Mouse (Mus musculus): Measurements from ENCODE around the gene Slamf6. TPM values are rescaled to one million over a fixed set of nuclear protein-coding genes. Genes with fewer than 3 reads are reported as not detected.

The Slamf6 gene
- polyA plus RNA-seq, 1 experiment from 2014 or later, result not detected

- WGBS, result 46% methylated on average over 11 of the region's 11 CpGs
- H3K4me2 ChIP-seq (ENCODE audit: low read depth, low read length), result no peak overlapping the region
- no peaks in the 10 kb centered on the region for H3K27me3 ChIP-seq (ENCODE audit: control insufficient read depth, insufficient read depth, low read length)
- H3K9me3 ChIP-seq (ENCODE audit: control insufficient read depth, low read length), result no peaks in the 10 kb centered on the region
- H3K27ac ChIP-seq (ENCODE audit: low read depth, low read length), result no peak overlapping the region
- no peaks in the 10 kb centered on the region for H3K36me3 ChIP-seq (ENCODE audit: control insufficient read depth, insufficient read depth, low read length)
- H3K9ac ChIP-seq (replicated peaks; ENCODE audit: low read depth, low read length), result no peak overlapping the region
- no peak overlapping the region for H3K4me3 ChIP-seq (ENCODE audit: low read depth, low read length)
- H3K4me1 ChIP-seq (ENCODE audit: control insufficient read depth, insufficient read depth, low read length), result no peaks in the 10 kb centered on the region
- peak; percentile 44; the same call in 1 of the 2 replicates for ATAC-seq (ENCODE audit: low read depth)
These were observed 31.0 kb downstream of the Slamf6 start for GRCm38 (mm10) chr1:171948161-171948945.

- H3K9me3 ChIP-seq (ENCODE audit: control insufficient read depth, low read length), result no peaks in the 10 kb centered on the region
- H3K4me2 ChIP-seq (ENCODE audit: low read depth, low read length), result no peak overlapping the region
- no peak for ATAC-seq (ENCODE audit: low read depth)
- no peak overlapping the region for H3K4me3 ChIP-seq (ENCODE audit: low read depth, low read length)
- 76% methylated on average over 6 of the region's 6 CpGs for WGBS
- no peak overlapping the region for H3K9ac ChIP-seq (replicated peaks; ENCODE audit: low read depth, low read length)
- H3K27ac ChIP-seq (ENCODE audit: low read depth, low read length), result no peak overlapping the region
- H3K36me3 ChIP-seq (ENCODE audit: control insufficient read depth, insufficient read depth, low read length), result no peaks in the 10 kb centered on the region
- no peaks in the 10 kb centered on the region for H3K4me1 ChIP-seq (ENCODE audit: control insufficient read depth, insufficient read depth, low read length)
- no peaks in the 10 kb centered on the region for H3K27me3 ChIP-seq (ENCODE audit: control insufficient read depth, insufficient read depth, low read length)
These were observed 31.7 kb downstream of the Slamf6 start for GRCm38 (mm10) chr1:171948946-171949508.

DNA sequence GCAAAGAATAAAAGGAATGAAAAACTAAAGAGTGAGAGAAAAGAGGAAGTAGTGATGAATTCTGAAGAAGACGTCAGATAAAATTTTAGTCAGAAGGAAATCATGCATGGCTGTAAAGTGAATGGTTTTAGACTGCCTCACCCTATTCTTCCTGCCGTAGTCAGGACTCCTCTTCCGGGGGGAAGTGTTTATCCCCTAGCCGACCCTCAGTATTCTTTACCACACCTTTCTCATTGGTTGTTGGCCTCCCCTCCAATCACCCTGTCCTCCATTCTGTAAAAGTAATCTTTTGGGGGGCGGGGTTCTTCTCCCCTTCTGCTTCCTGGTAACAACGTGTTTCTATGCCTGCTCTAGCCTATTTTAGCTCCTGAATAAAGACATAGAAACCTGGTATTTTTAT, 37.8 kb downstream of the Slamf6 start:
- Histone ChIP-seq H3K27me3 (ENCODE audit: control insufficient read depth, insufficient read depth, low read length) (no peaks in the 10 kb centered on the region), H3K27ac (ENCODE audit: low read depth, low read length) (no peak overlapping the region), H3K4me1 (ENCODE audit: control insufficient read depth, insufficient read depth, low read length) (no peaks in the 10 kb centered on the region), H3K4me2 (ENCODE audit: low read depth, low read length) (no peak overlapping the region), H3K36me3 (ENCODE audit: control insufficient read depth, insufficient read depth, low read length) (no peaks in the 10 kb centered on the region), H3K4me3 (ENCODE audit: low read depth, low read length) (no peak overlapping the region), H3K9ac (replicated peaks; ENCODE audit: low read depth, low read length) (no peak overlapping the region), H3K9me3 (ENCODE audit: control insufficient read depth, low read length) (no peaks in the 10 kb centered on the region)
- WGBS, result 71% methylated on average over 6 of the region's 6 CpGs
- ATAC-seq (ENCODE audit: low read depth), result no peak

DNA sequence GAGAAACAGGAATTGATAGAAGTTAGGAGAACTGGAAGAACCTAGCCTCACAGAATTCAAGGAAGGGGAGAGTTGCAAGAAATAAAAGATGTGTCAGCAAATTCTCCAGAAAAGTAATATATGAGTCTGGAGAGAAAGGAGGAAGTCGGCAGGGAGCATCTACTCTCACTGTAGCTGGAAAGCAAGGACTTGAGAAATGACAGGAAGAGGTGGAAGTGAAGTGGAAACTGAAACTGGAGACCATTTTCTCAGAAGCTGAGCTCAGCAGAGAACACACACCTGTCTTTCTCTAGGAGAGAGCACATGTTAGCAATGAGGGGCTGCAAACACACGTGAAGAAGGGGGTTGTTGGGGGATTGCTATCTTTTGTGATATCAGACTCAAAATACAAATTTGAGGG, 40.1 kb downstream of the Slamf6 start:
- Histone ChIP-seq H3K9ac (replicated peaks; ENCODE audit: low read depth, low read length) (no peak overlapping the region), H3K9me3 (ENCODE audit: control insufficient read depth, low read length) (no peaks in the 10 kb centered on the region), H3K36me3 (ENCODE audit: control insufficient read depth, insufficient read depth, low read length) (no peaks in the 10 kb centered on the region), H3K27me3 (ENCODE audit: control insufficient read depth, insufficient read depth, low read length) (no peaks in the 10 kb centered on the region), H3K27ac (ENCODE audit: low read depth, low read length) (no peak overlapping the region), H3K4me2 (ENCODE audit: low read depth, low read length) (no peak overlapping the region), H3K4me1 (ENCODE audit: control insufficient read depth, insufficient read depth, low read length) (no peaks in the 10 kb centered on the region), H3K4me3 (ENCODE audit: low read depth, low read length) (no peak overlapping the region)
- WGBS, result 76% methylated on average over 2 of the region's 2 CpGs
- ATAC-seq (ENCODE audit: low read depth), result no peak

DNA sequence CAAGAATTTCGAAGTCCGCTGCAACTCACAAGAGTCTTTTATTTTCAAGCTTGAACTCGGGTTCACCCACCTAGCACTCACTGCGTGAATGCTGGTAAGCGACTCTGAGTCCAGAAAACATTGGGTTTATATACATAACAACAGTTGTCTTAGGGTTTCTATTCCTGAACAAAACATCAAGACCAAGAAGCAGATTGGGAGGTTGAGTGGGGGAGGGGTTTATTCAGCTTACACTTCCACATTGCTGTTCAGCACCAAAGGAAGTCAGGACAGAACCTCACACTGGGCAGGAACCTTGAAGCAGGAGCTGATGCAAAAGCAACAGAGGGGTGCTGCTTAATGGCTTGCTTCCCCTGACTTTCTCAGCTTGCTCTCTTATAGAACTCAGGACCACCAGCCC, 43.4 kb downstream of the Slamf6 start:
- Histone ChIP-seq H3K9me3 (ENCODE audit: control insufficient read depth, low read length) (no peaks in the 10 kb centered on the region), H3K27me3 (ENCODE audit: control insufficient read depth, insufficient read depth, low read length) (no peaks in the 10 kb centered on the region), H3K27ac (ENCODE audit: low read depth, low read length) (no peak overlapping the region), H3K9ac (replicated peaks; ENCODE audit: low read depth, low read length) (no peak overlapping the region), H3K4me2 (ENCODE audit: low read depth, low read length) (no peak overlapping the region), H3K4me3 (ENCODE audit: low read depth, low read length) (no peak overlapping the region), H3K4me1 (ENCODE audit: control insufficient read depth, insufficient read depth, low read length) (no peaks in the 10 kb centered on the region), H3K36me3 (ENCODE audit: control insufficient read depth, insufficient read depth, low read length) (no peaks in the 10 kb centered on the region)
- no peak for ATAC-seq (ENCODE audit: low read depth)
- WGBS, result 92% methylated on average over 5 of the region's 5 CpGs

GRCm38 (mm10) chr1:171961704-171962103, 44.4 kb downstream of the Slamf6 start:
- H3K27ac ChIP-seq (ENCODE audit: low read depth, low read length), result no peak overlapping the region
- H3K4me2 ChIP-seq (ENCODE audit: low read depth, low read length), result no peak overlapping the region
- no peaks in the 10 kb centered on the region for H3K36me3 ChIP-seq (ENCODE audit: control insufficient read depth, insufficient read depth, low read length)
- H3K9me3 ChIP-seq (ENCODE audit: control insufficient read depth, low read length), result no peaks in the 10 kb centered on the region
- WGBS, result 91% methylated on average over 6 of the region's 6 CpGs
- H3K9ac ChIP-seq (replicated peaks; ENCODE audit: low read depth, low read length), result no peak overlapping the region
- no peaks in the 10 kb centered on the region for H3K4me1 ChIP-seq (ENCODE audit: control insufficient read depth, insufficient read depth, low read length)
- no peak for ATAC-seq (ENCODE audit: low read depth)
- no peak overlapping the region for H3K4me3 ChIP-seq (ENCODE audit: low read depth, low read length)
- H3K27me3 ChIP-seq (ENCODE audit: control insufficient read depth, insufficient read depth, low read length), result no peaks in the 10 kb centered on the region

GRCm38 (mm10) chr1:171963613-171964012, 46.3 kb downstream of the Slamf6 start:
- Histone ChIP-seq H3K4me3 (ENCODE audit: low read depth, low read length) (no peak overlapping the region), H3K27ac (ENCODE audit: low read depth, low read length) (no peak overlapping the region), H3K36me3 (ENCODE audit: control insufficient read depth, insufficient read depth, low read length) (no peaks in the 10 kb centered on the region), H3K27me3 (ENCODE audit: control insufficient read depth, insufficient read depth, low read length) (no peaks in the 10 kb centered on the region), H3K9ac (replicated peaks; ENCODE audit: low read depth, low read length) (no peak overlapping the region), H3K4me1 (ENCODE audit: control insufficient read depth, insufficient read depth, low read length) (no peaks in the 10 kb centered on the region), H3K4me2 (ENCODE audit: low read depth, low read length) (no peak overlapping the region), H3K9me3 (ENCODE audit: control insufficient read depth, low read length) (no peaks in the 10 kb centered on the region)
- ATAC-seq (ENCODE audit: low read depth), result no peak
- 84% methylated on average over 6 of the region's 6 CpGs for WGBS

- Histone ChIP-seq H3K4me1 (ENCODE audit: control insufficient read depth, insufficient read depth, low read length) (no peaks in the 10 kb centered on the region), H3K27ac (ENCODE audit: low read depth, low read length) (no peak overlapping the region), H3K27me3 (ENCODE audit: control insufficient read depth, insufficient read depth, low read length) (no peaks in the 10 kb centered on the region), H3K9ac (replicated peaks; ENCODE audit: low read depth, low read length) (no peak overlapping the region), H3K4me2 (ENCODE audit: low read depth, low read length) (no peak overlapping the region), H3K36me3 (ENCODE audit: control insufficient read depth, insufficient read depth, low read length) (no peaks in the 10 kb centered on the region), H3K9me3 (ENCODE audit: control insufficient read depth, low read length) (no peaks in the 10 kb centered on the region), H3K4me3 (ENCODE audit: low read depth, low read length) (no peak overlapping the region)
- 89% methylated on average over 6 of the region's 6 CpGs for WGBS
- no peak for ATAC-seq (ENCODE audit: low read depth)
These were observed 48.9 kb downstream of the Slamf6 start for GRCm38 (mm10) chr1:171966054-171966790.

GRCm38 (mm10) chr1:171969221-171969620, 51.9 kb downstream of the Slamf6 start:
- no peak overlapping the region for H3K27ac ChIP-seq (ENCODE audit: low read depth, low read length)
- no peaks in the 10 kb centered on the region for H3K4me1 ChIP-seq (ENCODE audit: control insufficient read depth, insufficient read depth, low read length)
- no peak overlapping the region for H3K4me2 ChIP-seq (ENCODE audit: low read depth, low read length)
- no peaks in the 10 kb centered on the region for H3K36me3 ChIP-seq (ENCODE audit: control insufficient read depth, insufficient read depth, low read length)
- H3K27me3 ChIP-seq (ENCODE audit: control insufficient read depth, insufficient read depth, low read length), result no peaks in the 10 kb centered on the region
- H3K9me3 ChIP-seq (ENCODE audit: control insufficient read depth, low read length), result no peaks in the 10 kb centered on the region
- 93% methylated on average over 6 of the region's 6 CpGs for WGBS
- no peak for ATAC-seq (ENCODE audit: low read depth)
- H3K9ac ChIP-seq (replicated peaks; ENCODE audit: low read depth, low read length), result no peak overlapping the region
- no peak overlapping the region for H3K4me3 ChIP-seq (ENCODE audit: low read depth, low read length)

All from neural tube, embryonic 14.5 days (tissue).